Mouse (Mus musculus) cortical plate, adult 2 months (tissue): ENCODE measurements around the gene Vgf.

Experiments used
- CTCF ChIP-seq: fragments of 200-500 bp; IDR thresholded peaks from 2 replicates; pipeline ENCODE4 v1.5.1; 2011; ENCODE audit warnings: mild to moderate bottlenecking, control low read depth, low read length; ENCODE audit not compliant: insufficient read depth; ENCODE audit errors: extremely low read depth
- POLR2A ChIP-seq: fragments of 200-500 bp; IDR thresholded peaks from 2 replicates; pipeline ENCODE4 v1.6.1; 2011; ENCODE audit warnings: mild to moderate bottlenecking, low read length, control low read depth; ENCODE audit not compliant: insufficient read depth; ENCODE audit errors: extremely low read depth

DNA sequence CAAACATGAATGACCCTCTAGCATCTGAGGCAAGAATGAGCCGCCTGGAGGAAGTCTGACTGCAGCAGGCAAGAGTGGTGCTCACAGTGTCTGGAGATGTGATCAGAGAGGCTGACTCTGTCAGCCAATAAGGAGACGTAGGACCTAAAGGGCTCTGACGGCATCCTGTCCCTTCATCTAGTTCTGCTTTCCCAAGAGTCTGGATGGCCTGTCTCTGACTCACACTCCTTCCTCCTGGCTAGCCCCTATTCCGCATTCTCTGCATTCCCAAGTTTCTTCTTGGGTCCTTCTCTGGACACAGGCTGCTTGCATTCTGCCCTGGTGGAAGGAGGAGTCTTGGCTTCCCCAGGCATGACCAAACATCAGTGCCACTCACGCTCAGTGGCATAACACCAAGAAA lies 53.7 kb downstream of the Vgf start:
- TF ChIP-seq POLR2A (no peak), CTCF (no peak)
